8 mouse cellular contexts compared by ENCODE assay signal in the genomic region with DNA sequence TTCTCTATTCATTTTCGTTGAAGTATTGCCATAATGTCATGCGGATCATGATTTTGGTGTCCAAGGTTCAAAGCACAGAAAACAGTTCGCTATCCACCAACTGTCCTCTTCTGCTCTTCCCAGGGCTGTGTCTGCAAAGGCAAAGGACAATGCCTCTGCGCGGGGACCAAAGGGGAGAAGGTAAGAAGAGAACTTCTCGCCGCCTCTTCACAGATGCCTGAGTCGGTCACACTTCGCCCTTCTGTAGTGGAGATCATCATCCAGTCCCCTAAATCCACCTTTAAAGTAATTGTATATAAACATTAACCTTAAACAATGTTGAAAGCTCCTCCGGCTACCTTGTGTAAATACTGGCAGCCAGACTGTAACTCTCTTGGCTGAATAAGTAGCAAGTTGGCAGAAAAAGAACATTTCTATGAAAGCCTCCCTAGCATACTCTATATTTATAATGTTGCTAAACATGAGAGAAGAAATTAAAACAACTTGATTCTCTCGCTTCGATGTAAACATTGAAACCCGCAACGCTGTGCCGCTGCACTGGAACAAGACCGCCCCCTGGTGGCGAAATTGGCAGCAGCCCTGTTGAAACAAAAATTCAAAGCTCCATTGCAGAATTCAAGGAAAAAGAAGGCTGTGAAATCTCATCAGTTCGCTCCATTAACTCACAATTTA. TPM values are rescaled to one million over a fixed set of nuclear protein-coding genes. Genes with fewer than 3 reads are reported as not detected.
DNase-seq lines count a peak whose midpoint lies in the region; ATAC-seq and TF ChIP-seq lines count a peak whose summit lies in the region.

No protein-coding gene starts in this region.

- ATAC-seq in embryonic facial prominence, embryonic 12.5 days (ENCODE audit: insufficient number of reproducible peaks, insufficient read depth, low FRiP score, low TSS enrichment): no peak
- no peak for ATAC-seq in liver, embryonic 11.5 days (replicated peaks; ENCODE audit: low FRiP score)
- no peak for ATAC-seq in neural tube, embryonic 11.5 days (ENCODE audit: insufficient read depth, low FRiP score, low TSS enrichment)
- ATAC-seq in stomach, postnatal 0 days (ENCODE audit: low FRiP score, low TSS enrichment): peak; percentile 29; the same call in 1 of the 2 replicates

- H3K4me2 ChIP-seq in embryonic facial prominence, embryonic 12.5 days (replicated peaks): peak overlapping the region; percentile 43
- H3K4me2 ChIP-seq in liver, embryonic 11.5 days: peak overlapping the region; percentile 63
- peak overlapping the region; percentile 38 for H3K4me2 ChIP-seq in neural tube, embryonic 11.5 days (ENCODE audit: low read depth)
- H3K4me2 ChIP-seq in stomach, postnatal 0 days (replicated peaks; ENCODE audit: low read depth): peak overlapping the region; percentile 51

- WGBS in embryonic facial prominence, embryonic 12.5 days: 35% methylated on average over 18 of the region's 18 CpGs
- 31% methylated on average over 18 of the region's 18 CpGs for WGBS in heart, embryonic 10.5 days
- 32% methylated on average over 18 of the region's 18 CpGs for WGBS in liver, embryonic 11.5 days
- 40% methylated on average over 18 of the region's 18 CpGs for WGBS in neural tube, embryonic 11.5 days
- WGBS in stomach, postnatal 0 days: 21% methylated on average over 18 of the region's 18 CpGs

- no peaks in the 10 kb centered on the region for H3K9me3 ChIP-seq in embryonic facial prominence, embryonic 12.5 days
- H3K9me3 ChIP-seq in heart, embryonic 10.5 days: no peaks in the 10 kb centered on the region
- H3K9me3 ChIP-seq in liver, embryonic 11.5 days (ENCODE audit: control insufficient read depth, low read length): no peaks in the 10 kb centered on the region
- no peaks in the 10 kb centered on the region for H3K9me3 ChIP-seq in neural tube, embryonic 11.5 days (ENCODE audit: control insufficient read depth, low read length)
- H3K9me3 ChIP-seq in stomach, postnatal 0 days (ENCODE audit: control insufficient read depth, low read length): no peaks in the 10 kb centered on the region

- no peaks in the 10 kb centered on the region for H3K27me3 ChIP-seq in embryonic facial prominence, embryonic 12.5 days
- H3K27me3 ChIP-seq in heart, embryonic 10.5 days (ENCODE audit: insufficient read depth, poor library complexity, severe bottlenecking): 0 out of 2 replicates have a peak, but pooled peaks cover 5% of the 10 kb centered on the region
- no peaks in the 10 kb centered on the region for H3K27me3 ChIP-seq in liver, embryonic 11.5 days (replicated peaks; ENCODE audit: control insufficient read depth, insufficient read depth, low read length)
- H3K27me3 ChIP-seq in neural tube, embryonic 11.5 days (ENCODE audit: control insufficient read depth, insufficient read depth, low read length): no peaks in the 10 kb centered on the region
- no peaks in the 10 kb centered on the region for H3K27me3 ChIP-seq in stomach, postnatal 0 days (ENCODE audit: control insufficient read depth, insufficient read depth, low read length)

- peak; percentile 51 for DNase-seq in A20 (ENCODE audit: low read depth, low spot score)
- DNase-seq in adrenal gland, postnatal 25 days: peak; percentile 89
- no peak for DNase-seq in heart, embryonic 10.5 days (ENCODE audit: low spot score)
- DNase-seq in kidney, postnatal 10 days: peak; percentile 91
- peak; percentile 63 for DNase-seq in liver, embryonic 11.5 days (ENCODE audit: low spot score)
- peak; percentile 79 for DNase-seq in neural tube, embryonic 11.5 days (ENCODE audit: low spot score)
- peak; percentile 77 for DNase-seq in stomach, postnatal 0 days (ENCODE audit: low spot score)

- no peaks in the 10 kb centered on the region for H3K36me3 ChIP-seq in embryonic facial prominence, embryonic 12.5 days
- no peaks in the 10 kb centered on the region for H3K36me3 ChIP-seq in heart, embryonic 10.5 days
- no peaks in the 10 kb centered on the region for H3K36me3 ChIP-seq in liver, embryonic 11.5 days (ENCODE audit: control insufficient read depth, insufficient read depth, low read length)
- H3K36me3 ChIP-seq in neural tube, embryonic 11.5 days (ENCODE audit: control insufficient read depth, insufficient read depth, low read length): no peaks in the 10 kb centered on the region
- H3K36me3 ChIP-seq in stomach, postnatal 0 days (ENCODE audit: control insufficient read depth, insufficient read depth, low read length): no peaks in the 10 kb centered on the region

- peak; percentile 99 for TF ChIP-seq CTCF in stomach, postnatal 0 days (IDR thresholded peaks at IDR 0.05; ENCODE audit: low read depth)

- no peak overlapping the region for H3K27ac ChIP-seq in embryonic facial prominence, embryonic 12.5 days
- H3K27ac ChIP-seq in heart, embryonic 10.5 days: no peak overlapping the region
- no peak overlapping the region for H3K27ac ChIP-seq in liver, embryonic 11.5 days (ENCODE audit: low read depth, low read length)
- H3K27ac ChIP-seq in neural tube, embryonic 11.5 days (ENCODE audit: low read depth, low read length): no peak overlapping the region
- H3K27ac ChIP-seq in stomach, postnatal 0 days (replicated peaks): no peak overlapping the region

- TF ChIP-seq EP300 in stomach, postnatal 0 days (optimal IDR thresholded peaks at IDR 0.05): no peak

- no peak overlapping the region for H3K9ac ChIP-seq in embryonic facial prominence, embryonic 12.5 days
- H3K9ac ChIP-seq in liver, embryonic 11.5 days (ENCODE audit: low read depth, low read length): no peak overlapping the region
- H3K9ac ChIP-seq in neural tube, embryonic 11.5 days (ENCODE audit: low read length): no peak overlapping the region
- H3K9ac ChIP-seq in stomach, postnatal 0 days (ENCODE audit: low read length): no peak overlapping the region

- H3K4me3 ChIP-seq in embryonic facial prominence, embryonic 12.5 days: 0 out of 2 replicates have a peak overlapping the region, but pooled peaks have one; percentile 19
- H3K4me3 ChIP-seq in heart, embryonic 10.5 days: peak overlapping the region; percentile 45
- H3K4me3 ChIP-seq in liver, embryonic 11.5 days (ENCODE audit: low read depth, low read length): peak overlapping the region; percentile 33
- no peak overlapping the region for H3K4me3 ChIP-seq in neural tube, embryonic 11.5 days (ENCODE audit: low read depth, low read length)
- H3K4me3 ChIP-seq in stomach, postnatal 0 days (ENCODE audit: low read depth, low read length): peak overlapping the region; percentile 25

- H3K4me1 ChIP-seq in embryonic facial prominence, embryonic 12.5 days: no peaks in the 10 kb centered on the region
- no peaks in the 10 kb centered on the region for H3K4me1 ChIP-seq in heart, embryonic 10.5 days
- H3K4me1 ChIP-seq in liver, embryonic 11.5 days (replicated peaks; ENCODE audit: control insufficient read depth, insufficient read depth, low read length): no peaks in the 10 kb centered on the region
- no peaks in the 10 kb centered on the region for H3K4me1 ChIP-seq in neural tube, embryonic 11.5 days (ENCODE audit: control insufficient read depth, insufficient read depth, low read length)
- H3K4me1 ChIP-seq in stomach, postnatal 0 days (replicated peaks; ENCODE audit: control insufficient read depth, insufficient read depth): no peaks in the 10 kb centered on the region

RNA-seq across cellular contexts. Expression of gene Col4a3, which starts 54.7 kb away (rescaled TPM):
- 1.7 and 2.9 TPM in 2 replicates for total RNA-seq in adrenal gland, postnatal 25 days (2021)
- polyA plus RNA-seq in embryonic facial prominence, embryonic 12.5 days (2016; fragmentation: Nextera tagmentation; extraction: Ambion mirVana): 0.12 and 0.14 TPM in 2 replicates
- 0.20 and 0.30 TPM in 2 replicates for polyA plus RNA-seq in heart, embryonic 10.5 days (2016; fragmentation: Nextera tagmentation; extraction: Ambion mirVana)
- 0.14 and 0.22 TPM in 2 replicates for polyA plus RNA-seq in liver, embryonic 11.5 days (2014; fragmentation: Nextera tagmentation; extraction: Ambion mirVana)
- 0.11 and 0.18 TPM in 2 replicates for polyA plus RNA-seq in neural tube, embryonic 11.5 days (2014; fragmentation: Nextera tagmentation; extraction: Ambion mirVana)
- 0.36 and 0.42 TPM in 2 replicates for polyA plus RNA-seq in stomach, postnatal 0 days (2015; fragmentation: Nextera tagmentation; extraction: Ambion mirVana)

RNA-seq across cellular contexts. Expression of gene Col4a4, which starts 54.8 kb away (rescaled TPM):
- 3.6 and 4.6 TPM in 2 replicates for total RNA-seq in adrenal gland, postnatal 25 days (2021)
- 0.14 and 0.19 TPM in 2 replicates for polyA plus RNA-seq in embryonic facial prominence, embryonic 12.5 days (2016; fragmentation: Nextera tagmentation; extraction: Ambion mirVana)
- 0.36 TPM in 2 replicates for polyA plus RNA-seq in heart, embryonic 10.5 days (2016; fragmentation: Nextera tagmentation; extraction: Ambion mirVana)
- polyA plus RNA-seq in liver, embryonic 11.5 days (2014; fragmentation: Nextera tagmentation; extraction: Ambion mirVana): 0.05 and 0.15 TPM in 2 replicates
- 0.16 and 0.18 TPM in 2 replicates for polyA plus RNA-seq in neural tube, embryonic 11.5 days (2014; fragmentation: Nextera tagmentation; extraction: Ambion mirVana)
- 0.31 and 0.61 TPM in 2 replicates for polyA plus RNA-seq in stomach, postnatal 0 days (2015; fragmentation: Nextera tagmentation; extraction: Ambion mirVana)
